Mouse (Mus musculus) gastrocnemius, adult 2 months (tissue): ENCODE results near the gene Dscam. TPM values are rescaled to one million over a fixed set of nuclear protein-coding genes. Genes with fewer than 3 reads are reported as not detected.

Source experiments
- DNase-seq: peaks from one replicate; pipeline ENCODE4 v3.0.0; 2022
- H3K27ac ChIP-seq: fragments of 200-600 bp; 2 replicates; pipeline ENCODE4 v1.8.1; 2022; ENCODE audit warnings: mild to moderate bottlenecking
- H3K4me3 ChIP-seq: fragments of 200-600 bp; 2 replicates; pipeline ENCODE4 v1.8.1; 2022; ENCODE audit warnings: mild to moderate bottlenecking, moderate library complexity
- CTCF ChIP-seq: fragments of 200-600 bp; IDR thresholded peaks from 2 replicates; pipeline ENCODE4 v1.8.1; 2022; ENCODE audit warnings: antibody characterized with exemption, mild to moderate bottlenecking, moderate library complexity
- intact Hi-C: fragments of 180-260 bp; cut with DNase I; formaldehyde crosslinking; loops from one replicate; pipeline ENCODE4 v1.15.1; 2025
- total RNA-seq, 2 experiments: library from RNA; stranded (reverse); gene quantifications; 2 replicates each; pipeline ENCODE4 v1.2.3; 2021

The Dscam gene
- total RNA-seq, 2 experiments from 2014 or later = not detected

DNA sequence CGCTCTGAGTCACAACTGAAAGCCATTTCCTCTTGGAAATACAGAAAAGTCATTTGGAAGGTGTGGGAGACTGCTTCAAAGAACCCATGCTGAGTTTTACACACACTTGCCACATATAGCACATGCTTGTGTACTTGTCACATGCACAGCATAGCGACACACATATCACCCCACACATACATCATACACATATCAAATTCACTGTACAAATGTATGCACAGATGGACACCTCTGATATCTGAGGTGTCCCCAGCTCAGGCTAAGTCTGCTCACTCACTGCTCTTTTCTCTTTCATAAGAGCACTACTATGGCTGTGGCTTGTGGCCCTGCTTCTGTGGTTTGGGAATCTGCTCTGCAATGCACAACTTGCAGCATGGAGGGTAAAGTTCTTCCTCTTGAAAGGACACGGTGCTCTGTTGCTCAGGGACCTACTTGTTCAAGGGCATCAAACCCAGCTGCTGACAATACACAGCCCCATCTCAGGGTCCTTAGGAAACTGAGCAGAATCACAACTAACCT, 137.0 kb downstream of the Dscam start:
- no peak for TF ChIP-seq CTCF
- intact Hi-C loops = no loop called here
- DNase-seq = no peak
- Histone ChIP-seq H3K4me3 (no peak overlapping the region), H3K27ac (no peak overlapping the region)

DNA sequence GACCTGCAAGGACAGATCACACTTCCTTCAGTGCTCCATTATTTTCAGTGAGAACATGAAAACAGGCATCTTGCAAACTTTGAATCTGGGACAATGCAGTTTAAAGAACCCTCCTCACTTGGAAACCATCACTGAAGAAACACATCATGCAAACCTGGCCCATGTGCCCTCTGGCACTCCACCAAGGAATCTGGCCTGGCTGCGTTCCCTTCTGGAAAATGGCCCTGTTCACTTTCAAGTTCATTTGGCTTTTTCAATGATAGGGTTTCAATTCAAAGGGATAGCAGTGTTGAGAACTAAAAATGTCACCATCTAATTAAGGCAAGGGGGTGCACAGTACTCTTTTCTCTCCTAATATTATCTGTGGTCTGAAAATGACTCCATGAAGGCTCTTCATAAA, 142.9 kb downstream of the Dscam start:
- DNase-seq = no peak
- Histone ChIP-seq H3K27ac (no peak overlapping the region), H3K4me3 (no peak overlapping the region)
- intact Hi-C loops = no loop called here
- TF ChIP-seq CTCF = no peak

DNA sequence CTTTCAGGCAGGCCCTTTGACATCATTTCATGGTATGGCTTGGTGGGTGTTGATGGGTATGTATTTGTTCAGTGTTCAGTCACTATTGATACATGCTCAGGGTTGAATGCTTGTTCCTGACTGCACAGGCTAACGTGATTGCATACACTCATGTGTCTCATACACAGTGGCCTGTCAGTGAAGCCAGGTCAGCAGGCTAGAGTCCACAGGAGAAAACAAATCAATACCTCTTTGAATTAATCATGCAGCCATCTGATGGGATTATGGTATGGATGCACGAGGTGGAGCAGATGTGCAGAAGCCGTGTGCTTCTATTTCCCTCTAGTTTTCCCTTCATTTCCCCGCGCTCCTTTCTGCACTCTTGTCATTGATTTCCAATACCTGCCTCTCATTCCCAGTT, 143.7 kb downstream of the Dscam start:
- no peak for DNase-seq
- Histone ChIP-seq H3K4me3 (no peak overlapping the region), H3K27ac (no peak overlapping the region)
- intact Hi-C loops = no loop called here
- TF ChIP-seq CTCF = no peak

DNA sequence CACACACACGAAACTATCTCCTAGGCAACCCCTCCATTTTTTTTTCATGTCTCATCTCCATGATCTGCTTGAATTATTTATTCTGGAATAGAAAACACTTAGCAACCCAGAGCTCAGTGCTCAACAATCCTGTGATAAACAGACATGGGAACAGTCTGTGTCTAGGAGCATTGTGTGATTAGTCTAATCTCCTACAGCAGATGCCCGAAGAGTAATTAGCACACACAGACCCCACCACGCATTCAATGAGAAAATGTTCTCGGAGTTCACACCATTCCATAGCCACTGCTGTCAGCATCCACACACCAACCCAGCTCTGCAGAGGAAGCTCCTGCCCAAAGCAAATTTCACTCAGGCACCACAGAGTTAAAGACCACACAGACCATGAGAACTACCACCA, 146.1 kb downstream of the Dscam start:
- no peak overlapping the region for H3K27ac ChIP-seq
- DNase-seq = no peak
- H3K4me3 ChIP-seq = no peak overlapping the region
- intact Hi-C loops = no loop called here
- TF ChIP-seq CTCF = no peak

DNA sequence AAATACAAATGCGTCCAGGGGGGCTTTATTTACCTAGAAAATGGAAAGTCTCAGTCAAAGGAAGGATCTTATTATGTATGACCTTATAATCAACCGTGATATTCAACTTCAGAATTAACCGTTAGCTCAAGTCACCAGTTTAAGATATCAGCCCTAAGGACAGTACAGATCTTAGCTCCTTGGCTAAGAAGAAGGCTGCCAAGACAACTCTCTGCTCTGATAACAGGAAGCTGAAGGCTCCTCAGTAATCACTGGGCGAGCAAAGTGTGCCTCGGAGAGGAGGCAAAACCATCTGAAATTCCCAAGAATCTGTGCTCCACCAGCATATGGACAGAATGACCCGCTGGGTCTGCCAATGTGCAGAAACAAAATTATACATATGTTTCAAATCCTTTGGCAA, 149.1 kb downstream of the Dscam start:
- no peak for DNase-seq
- no peak overlapping the region for H3K27ac ChIP-seq
- no peak for TF ChIP-seq CTCF
- intact Hi-C loops = no loop called here
- no peak overlapping the region for H3K4me3 ChIP-seq

DNA sequence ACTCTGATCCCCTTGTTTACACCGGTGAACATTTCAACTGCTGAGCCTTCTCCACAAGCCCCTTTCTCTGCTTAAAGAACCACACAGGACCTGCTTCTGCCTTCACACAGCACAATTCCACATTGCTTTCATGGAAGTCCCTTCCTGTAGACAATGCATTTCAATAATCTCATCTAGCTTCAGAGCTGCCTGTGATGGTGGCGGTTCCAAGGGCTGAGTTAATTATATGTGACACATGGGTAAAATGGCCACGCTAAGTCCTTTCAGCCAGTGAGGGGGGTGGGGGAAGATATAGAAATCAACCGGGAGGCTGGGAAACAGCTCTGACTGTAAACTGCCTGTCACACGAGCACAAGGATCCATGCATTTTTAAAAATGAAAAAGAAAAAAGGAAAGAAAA, 152.2 kb downstream of the Dscam start:
- H3K27ac ChIP-seq = no peak overlapping the region
- intact Hi-C loops = no loop called here
- no peak overlapping the region for H3K4me3 ChIP-seq
- DNase-seq = no peak
- TF ChIP-seq CTCF = no peak

DNA sequence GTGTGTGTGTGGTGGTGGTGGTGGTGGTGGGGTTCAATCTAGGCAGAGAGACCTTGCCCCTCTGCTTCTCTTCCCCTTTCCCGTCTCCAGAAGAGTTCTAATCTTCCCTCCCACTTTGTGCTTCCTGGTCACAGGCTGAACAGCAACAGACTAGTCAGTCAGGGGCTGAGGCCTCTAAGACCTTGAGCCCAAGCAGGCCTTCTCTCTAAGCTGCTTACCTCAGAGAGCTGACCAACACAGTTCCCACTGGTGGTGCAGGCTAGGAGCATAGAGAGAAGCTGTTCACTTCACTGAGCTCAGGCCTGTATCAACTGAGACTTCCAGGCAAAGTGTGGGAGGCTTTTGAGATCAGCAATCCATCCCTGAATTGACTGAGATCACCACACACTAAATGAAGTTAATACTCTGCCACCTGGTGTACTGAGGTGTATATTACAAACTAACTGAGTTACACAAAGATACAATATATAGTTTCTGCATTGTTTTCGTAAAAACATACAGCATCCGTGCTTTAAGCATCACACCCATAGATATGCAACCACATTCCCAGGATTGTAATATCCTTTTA, 153.3 kb downstream of the Dscam start:
- Histone ChIP-seq H3K4me3 (no peak overlapping the region), H3K27ac (no peak overlapping the region)
- no peak for DNase-seq
- intact Hi-C loops = no loop called here
- no peak for TF ChIP-seq CTCF

DNA sequence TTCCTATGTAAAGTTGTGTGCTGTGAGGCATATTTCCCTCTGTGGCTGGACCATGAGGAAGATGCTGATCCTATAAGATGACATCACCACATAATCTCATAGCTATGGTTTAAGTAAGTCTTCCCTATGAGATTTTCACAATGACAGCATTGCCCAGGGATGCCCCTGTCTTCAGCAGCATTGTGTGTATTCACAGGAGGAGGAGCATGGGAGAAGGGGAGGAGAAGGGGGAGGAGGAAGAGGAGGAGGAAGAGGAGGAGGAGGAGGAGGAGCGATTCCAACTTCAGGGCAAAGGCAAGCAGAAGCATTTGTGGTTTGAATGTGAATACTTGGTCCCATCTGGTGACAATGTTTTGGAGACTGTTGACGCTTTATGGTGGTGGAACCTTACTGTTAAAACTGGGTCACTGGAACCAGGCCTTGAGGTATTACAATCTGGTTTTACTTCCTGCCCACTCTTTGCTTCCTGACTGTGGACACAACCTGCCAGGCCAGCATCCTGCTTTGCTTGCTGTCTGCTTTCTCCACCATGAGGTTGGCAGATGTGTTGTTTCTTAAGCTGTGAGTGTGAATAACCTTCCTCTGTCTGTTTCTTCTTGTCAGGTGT, 154.2 kb downstream of the Dscam start:
- intact Hi-C loops = no loop called here

DNA sequence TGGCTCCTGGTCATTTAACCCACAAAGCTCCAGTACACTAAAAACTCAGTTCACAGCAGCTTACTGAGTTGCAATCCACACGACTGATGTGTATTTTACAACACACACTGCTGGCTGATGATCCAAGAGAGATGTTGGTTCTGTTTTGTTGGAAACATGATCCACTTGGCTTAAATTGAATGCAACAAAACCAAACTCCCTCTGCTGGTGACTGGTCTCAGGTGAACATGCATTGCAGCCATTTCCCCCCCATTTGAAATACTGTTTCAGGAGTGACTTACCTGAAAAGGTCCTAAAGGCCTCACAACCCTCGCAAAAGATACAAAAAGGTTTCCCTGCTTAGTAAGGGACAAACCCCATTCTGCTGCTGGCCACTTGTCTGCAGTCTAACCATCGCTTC, 156.2 kb downstream of the Dscam start:
- intact Hi-C loops = no loop called here
- no peak overlapping the region for H3K4me3 ChIP-seq
- DNase-seq = no peak
- TF ChIP-seq CTCF = no peak
- no peak overlapping the region for H3K27ac ChIP-seq

More for the DNA sequence above, 154.2 kb downstream of the Dscam start:
- no peak for DNase-seq
- no peak for TF ChIP-seq CTCF
- H3K27ac ChIP-seq = no peak overlapping the region
- H3K4me3 ChIP-seq = no peak overlapping the region

DNA sequence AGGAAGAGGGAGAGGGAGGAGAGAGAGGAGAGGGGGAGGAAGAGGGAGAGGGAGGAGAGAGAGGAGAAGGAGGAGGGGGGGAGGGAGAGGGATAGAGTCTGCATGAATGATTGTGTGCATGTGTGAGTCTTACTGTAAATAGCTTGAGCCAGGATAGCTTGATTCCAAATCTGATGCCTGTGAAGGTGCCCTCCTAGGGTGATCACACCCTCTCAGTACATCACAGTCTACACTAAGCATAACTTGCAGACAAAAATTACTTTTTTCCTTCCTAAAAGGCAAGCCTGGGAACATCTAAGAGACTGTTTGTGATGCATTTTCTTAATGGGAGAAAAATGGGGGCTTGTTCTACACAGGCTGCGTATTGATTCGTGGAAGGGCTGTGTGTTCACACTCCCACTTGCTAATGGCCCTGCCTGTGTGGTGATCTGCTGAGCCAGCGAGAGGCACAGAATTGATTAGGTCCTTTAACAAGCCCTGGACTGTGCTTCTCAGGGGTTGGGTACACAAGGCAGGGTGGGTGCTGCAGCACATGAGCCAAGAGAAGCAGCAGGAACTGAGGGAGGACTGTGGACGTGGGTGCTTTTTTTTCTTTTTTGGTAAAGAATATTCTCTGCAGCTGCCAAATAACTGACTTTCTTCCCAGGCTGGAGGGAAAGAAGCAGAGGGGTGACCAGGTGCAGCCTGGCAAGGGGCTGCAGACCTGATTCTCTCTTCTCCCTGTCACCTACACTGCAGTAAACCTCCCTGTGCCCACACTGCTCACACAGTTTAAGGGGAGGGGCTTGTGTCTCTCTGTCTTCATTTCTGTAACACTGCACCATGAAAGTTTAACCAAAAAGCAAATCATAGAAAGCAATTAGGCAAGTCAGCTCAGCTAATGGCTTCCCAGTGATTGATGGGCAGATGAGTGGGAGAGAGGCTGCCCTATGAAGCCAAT, 161.2 kb downstream of the Dscam start:
- Histone ChIP-seq H3K27ac (no peak overlapping the region), H3K4me3 (no peak overlapping the region)
- intact Hi-C loops = no loop called here
- no peak for TF ChIP-seq CTCF
- no peak for DNase-seq

DNA sequence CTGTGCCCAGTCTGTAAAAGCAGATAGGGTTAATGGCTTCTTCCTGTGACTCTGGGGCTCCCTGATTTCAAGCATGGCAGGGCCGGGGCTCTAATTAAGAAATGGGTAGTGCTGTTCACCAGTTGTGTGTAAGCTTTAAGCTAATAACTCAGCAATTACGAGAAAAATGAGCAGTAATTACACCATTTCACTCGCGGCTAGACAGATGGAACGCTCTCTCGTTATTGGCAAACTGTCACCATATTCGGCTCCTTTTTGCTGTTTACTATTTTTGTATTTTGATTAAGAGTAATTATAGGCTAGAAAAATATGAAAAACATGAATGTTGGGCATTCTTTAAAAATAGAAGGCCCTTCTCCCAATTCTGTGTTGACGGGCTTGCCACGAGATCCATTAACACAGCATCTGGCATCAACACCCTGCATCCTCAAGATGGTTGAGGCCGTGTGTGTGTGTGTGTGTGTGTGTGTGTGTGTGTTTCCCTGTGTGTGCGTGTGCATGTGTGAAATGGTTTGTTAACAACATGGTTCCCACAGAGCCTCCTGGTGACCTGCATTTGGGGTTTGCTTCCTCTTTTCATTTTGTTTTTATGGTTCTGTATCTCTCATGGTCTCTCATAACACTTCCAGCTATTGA, 162.5 kb downstream of the Dscam start:
- no peak overlapping the region for H3K27ac ChIP-seq
- no peak overlapping the region for H3K4me3 ChIP-seq
- intact Hi-C loops = no loop called here
- DNase-seq = no peak
- TF ChIP-seq CTCF = no peak

DNA sequence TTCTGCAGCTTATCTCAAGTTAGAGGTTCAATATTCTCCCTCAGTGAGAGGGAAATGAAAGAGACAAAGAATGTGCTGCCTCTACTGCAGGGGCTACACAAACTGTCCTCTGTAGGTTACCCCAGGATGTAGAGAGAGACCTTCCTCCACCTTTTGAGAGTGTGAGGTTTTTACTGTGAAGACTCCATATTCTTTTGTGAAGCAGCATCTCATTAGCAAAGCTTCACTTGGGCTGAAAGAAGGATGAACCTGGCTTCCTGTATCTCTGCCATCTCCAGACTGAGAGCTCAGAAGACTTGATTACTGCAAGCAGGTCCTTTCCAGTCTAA, 163.7 kb downstream of the Dscam start:
- H3K27ac ChIP-seq = no peak overlapping the region
- intact Hi-C loops = no loop called here
- DNase-seq = no peak
- no peak for TF ChIP-seq CTCF
- no peak overlapping the region for H3K4me3 ChIP-seq
